Mouse (Mus musculus): ENCODE data around the gene Babam2.

The Babam2 gene

DNA sequence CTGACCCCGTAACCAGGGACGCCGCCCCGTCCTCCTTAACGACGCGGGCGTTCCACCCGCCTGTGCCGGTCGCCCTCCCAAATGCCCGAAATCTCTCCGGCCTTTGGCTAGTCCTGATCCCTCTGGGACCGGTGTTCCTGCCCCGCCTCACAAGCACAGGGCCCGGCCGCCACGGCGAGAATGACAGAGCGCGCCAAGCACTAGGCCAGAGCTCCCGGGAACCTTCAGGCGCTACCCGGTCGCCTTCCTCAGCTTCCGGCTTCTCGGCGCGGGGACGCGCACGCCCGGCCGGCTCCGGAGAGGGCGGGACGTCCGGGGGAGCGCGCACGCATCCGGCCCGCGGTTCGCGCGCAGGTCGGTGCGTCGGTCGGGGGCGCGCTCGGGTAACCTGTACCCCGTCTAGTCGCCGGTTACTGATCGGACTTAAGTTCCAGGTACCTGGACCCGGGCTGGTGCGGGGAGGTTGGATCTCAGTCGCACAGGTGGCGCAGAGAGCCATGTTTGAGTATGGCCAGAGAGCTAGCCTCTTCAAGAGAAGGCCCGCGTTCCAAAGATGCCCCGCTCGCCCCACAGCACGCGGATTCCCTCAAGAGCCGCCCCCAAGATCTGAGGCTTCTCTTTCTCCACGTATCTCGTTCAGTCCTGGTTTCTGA lies at the start of gene Babam2:
TSS of gene Babam2 (plus strand) at position 41 of the 653 bp plus-strand sequence.
- DNase-seq (ENCODE audit: low spot score in 2 of 2): peak; percentile 80 to 92

- no peak for DNase-seq (ENCODE audit: low spot score in 2 of 2)
These were observed 46.8 kb upstream of the Babam2 start for GRCm38 (mm10) chr5:31650518-31651288.

- no peak for DNase-seq (ENCODE audit: low spot score in 2 of 2)
These were observed 41.7 kb upstream of the Babam2 start for GRCm38 (mm10) chr5:31655688-31656190.

- no peak for DNase-seq (ENCODE audit: low spot score in 2 of 2)
These were observed 31.3 kb upstream of the Babam2 start for GRCm38 (mm10) chr5:31666176-31666575.

DNA sequence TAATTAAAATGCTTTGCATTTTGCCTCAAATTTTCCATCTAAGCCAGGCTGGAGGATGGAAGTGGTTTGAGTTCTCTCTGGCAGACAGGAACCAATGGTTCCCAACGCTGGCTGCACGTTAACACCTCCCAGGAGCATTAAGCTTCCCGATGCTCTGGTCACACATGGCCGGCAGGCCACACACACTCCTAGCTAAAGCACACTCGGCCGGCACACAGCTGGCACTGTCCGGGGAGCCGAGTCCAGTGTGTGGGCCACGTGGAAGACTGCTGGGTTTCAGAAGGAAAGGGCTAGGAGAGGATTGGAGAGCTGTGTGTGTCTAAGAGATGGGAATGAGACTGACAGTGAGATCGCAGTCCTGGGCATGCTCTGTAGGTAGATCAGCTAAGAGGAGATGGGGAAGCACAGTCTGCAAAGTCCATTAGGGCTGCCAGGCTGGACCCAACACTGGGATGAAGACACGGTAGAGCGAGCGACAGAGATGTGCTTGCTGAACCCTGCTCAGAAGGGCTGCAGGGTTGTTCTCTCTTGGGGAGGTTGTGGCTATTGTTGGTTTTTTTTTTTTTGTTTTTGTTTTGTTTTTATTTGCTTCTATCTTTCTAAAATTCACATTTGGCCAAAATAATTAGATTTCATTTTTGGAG lies 29.0 kb upstream of the Babam2 start:
- no peak for DNase-seq (ENCODE audit: low spot score in 2 of 2)

DNA sequence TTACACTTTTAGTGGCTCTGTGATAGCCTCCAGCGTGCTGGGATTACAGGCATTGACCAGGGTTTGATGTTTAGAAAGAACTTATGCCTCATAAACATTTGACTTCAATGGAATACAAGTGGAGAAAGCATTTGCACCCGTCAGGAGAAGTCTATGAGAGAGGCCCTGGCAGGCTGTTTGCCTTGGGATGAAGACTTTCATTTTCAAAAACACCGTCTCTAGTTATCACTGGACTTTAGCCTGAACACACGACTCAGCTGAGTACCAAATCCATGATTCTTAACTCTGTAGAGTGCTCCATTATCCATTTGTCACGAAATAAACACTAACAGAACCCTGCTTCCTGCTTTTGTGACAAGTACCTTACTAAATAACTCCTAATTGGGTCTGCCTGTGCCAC lies 27.5 kb upstream of the Babam2 start:
- no peak for DNase-seq (ENCODE audit: low spot score in 2 of 2)

- DNase-seq (ENCODE audit: low spot score in 2 of 2): no peak
These were observed 26.3 kb upstream of the Babam2 start for GRCm38 (mm10) chr5:31671137-31671536.

- no peak for DNase-seq (ENCODE audit: low spot score in 2 of 2)
These were observed 24.1 kb upstream of the Babam2 start for GRCm38 (mm10) chr5:31673431-31673830.

DNA sequence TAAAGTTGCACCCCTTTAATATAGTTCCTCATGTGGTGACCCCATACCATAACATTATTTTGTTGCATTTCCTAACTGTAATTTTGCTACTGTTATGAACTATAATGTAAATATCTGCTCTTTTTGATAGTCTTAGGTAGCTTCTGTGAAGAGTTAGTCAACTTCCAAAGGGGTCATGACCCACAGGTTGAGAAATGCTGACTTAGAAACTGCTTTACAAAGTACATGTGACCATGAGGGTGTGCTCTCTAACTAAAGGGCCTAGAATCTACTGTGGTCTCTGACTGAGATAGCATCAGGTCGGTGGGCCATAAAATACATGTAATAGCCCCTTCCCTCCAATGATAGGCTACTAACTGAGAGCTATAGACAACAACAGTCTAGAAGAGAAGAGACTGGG lies 19.5 kb upstream of the Babam2 start:
- no peak for DNase-seq (ENCODE audit: low spot score in 2 of 2)

GRCm38 (mm10) chr5:31680183-31680582 lies 17.3 kb upstream of the Babam2 start:
- no peak for DNase-seq (ENCODE audit: low spot score in 2 of 2)

DNA sequence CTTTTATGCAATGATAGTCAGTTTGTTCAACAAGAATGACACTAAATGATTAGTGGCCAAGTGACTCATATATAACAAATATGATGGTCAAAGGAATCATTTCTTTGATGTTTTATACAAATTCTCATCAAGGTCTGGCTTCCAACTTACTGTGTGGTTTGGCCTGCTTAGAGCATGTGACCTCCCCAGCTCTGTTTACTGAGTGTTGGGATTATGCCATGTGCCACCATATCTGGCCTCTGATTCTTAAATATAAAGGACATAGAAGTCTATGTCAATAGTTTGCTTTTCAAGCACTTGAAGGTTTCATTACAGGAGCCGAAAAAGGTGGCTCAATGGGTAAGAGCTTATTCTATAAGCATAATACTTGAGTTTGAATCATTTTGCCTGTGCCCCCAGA lies 15.2 kb upstream of the Babam2 start:
- DNase-seq (ENCODE audit: low spot score in 2 of 2): no peak

GRCm38 (mm10) chr5:31686040-31686439 lies 11.4 kb upstream of the Babam2 start:
- no peak for DNase-seq (ENCODE audit: low spot score in 2 of 2)

GRCm38 (mm10) chr5:31687972-31688371 lies 9.5 kb upstream of the Babam2 start:
- DNase-seq (ENCODE audit: low spot score in 2 of 2): no peak

DNA sequence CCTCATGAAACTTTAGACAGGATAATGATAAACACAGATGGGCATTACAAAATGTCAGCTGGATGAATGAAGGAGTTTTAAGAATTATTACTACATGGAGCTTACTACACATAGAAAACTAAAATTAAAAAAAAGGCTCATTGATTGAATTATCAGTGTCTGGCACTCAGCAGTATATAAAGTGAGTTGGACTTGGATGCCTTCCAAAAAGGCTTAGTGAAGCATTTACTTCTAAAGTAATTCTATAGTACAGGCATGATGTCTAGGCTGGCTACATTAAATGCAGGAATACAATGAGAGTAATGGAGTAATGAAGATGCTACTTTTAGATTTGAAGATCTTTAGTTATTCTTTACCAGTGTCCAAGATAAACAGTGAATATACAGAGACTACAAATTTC lies 4.3 kb upstream of the Babam2 start:
- DNase-seq (ENCODE audit: low spot score in 2 of 2): no peak

GRCm38 (mm10) chr5:31696971-31697643 lies 377 bp upstream of the Babam2 start, which contains the start of gene Rbks:
Gene Rbks (minus strand): TSS chr5:31697627.
- DNase-seq (ENCODE audit: low spot score in 2 of 2): peak in 1 of 2 experiments; percentile 66

DNA sequence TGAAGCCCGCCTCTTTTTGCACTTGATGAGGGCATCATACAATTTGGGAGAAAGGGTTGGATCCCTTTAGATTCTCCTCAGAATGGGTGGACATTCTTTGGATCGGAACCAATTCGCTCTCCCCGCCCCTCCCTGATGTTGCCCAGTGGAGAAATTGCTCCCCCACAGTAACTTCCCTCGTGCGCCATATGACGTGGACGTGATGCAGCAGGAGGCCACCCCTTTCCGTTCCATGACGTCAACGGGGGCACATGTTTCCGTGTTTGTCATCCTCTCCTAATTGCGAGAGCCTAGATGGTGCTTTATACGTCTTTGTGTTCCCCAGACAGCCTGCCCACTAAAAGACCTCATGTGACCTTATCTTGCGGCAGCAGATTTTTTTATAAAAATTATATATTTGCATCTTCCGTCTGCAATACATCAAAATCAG lies 828 bp downstream of the Babam2 start:
- peak; percentile 47 to 62 for DNase-seq (ENCODE audit: low spot score in 2 of 2)

GRCm38 (mm10) chr5:31698931-31699330 lies 1.4 kb downstream of the Babam2 start:
- DNase-seq (ENCODE audit: low spot score in 2 of 2): no peak

GRCm38 (mm10) chr5:31699397-31699796 lies 1.9 kb downstream of the Babam2 start:
- no peak for DNase-seq (ENCODE audit: low spot score in 2 of 2)

- DNase-seq (ENCODE audit: low spot score in 2 of 2): no peak
These were observed 7.5 kb downstream of the Babam2 start for GRCm38 (mm10) chr5:31704971-31705370.

GRCm38 (mm10) chr5:31706826-31707225 lies 9.3 kb downstream of the Babam2 start:
- no peak for DNase-seq (ENCODE audit: low spot score in 2 of 2)

GRCm38 (mm10) chr5:31709389-31709788 lies 11.9 kb downstream of the Babam2 start:
- DNase-seq (ENCODE audit: low spot score in 2 of 2): no peak

- DNase-seq (ENCODE audit: low spot score in 2 of 2): no peak
These were observed 15.8 kb downstream of the Babam2 start for GRCm38 (mm10) chr5:31713280-31713711.
